Mouse (Mus musculus) lung, postnatal 0 days (tissue): ENCODE results near the gene Dgkz.

Experiments
- CTCF ChIP-seq: IDR thresholded peaks from 2 replicates; pipeline ENCODE4 v1.5.1; 2016; ENCODE audit warnings: antibody characterized with exemption, mild to moderate bottlenecking
- EP300 ChIP-seq: IDR thresholded peaks from 2 replicates; pipeline ENCODE4 v1.6.1; 2016; ENCODE audit warnings: antibody characterized with exemption, mild to moderate bottlenecking, control low read depth

- TF ChIP-seq CTCF (no peak), EP300 (no peak)
These were observed 25.2 kb downstream of the Dgkz start for GRCm38 (mm10) chr2:91950275-91951085.
